Mouse (Mus musculus) kidney, adult 2 months (tissue): ENCODE data around the gene Cep63.

Source experiments
- CTCF ChIP-seq: fragments of 200-500 bp; conservative IDR thresholded peaks from 2 replicates; pipeline ENCODE4 v1.5.1; 2011; ENCODE audit warnings: low read depth, mild to moderate bottlenecking, control low read depth, low read length, moderate library complexity, mixed read lengths; ENCODE audit not compliant: insufficient read depth, insufficient read length
- POLR2A ChIP-seq: fragments of 200-500 bp; IDR thresholded peaks from one replicate; pipeline ENCODE4 v1.6.1; 2011; ENCODE audit warnings: low read depth, low read length, control low read depth

DNA sequence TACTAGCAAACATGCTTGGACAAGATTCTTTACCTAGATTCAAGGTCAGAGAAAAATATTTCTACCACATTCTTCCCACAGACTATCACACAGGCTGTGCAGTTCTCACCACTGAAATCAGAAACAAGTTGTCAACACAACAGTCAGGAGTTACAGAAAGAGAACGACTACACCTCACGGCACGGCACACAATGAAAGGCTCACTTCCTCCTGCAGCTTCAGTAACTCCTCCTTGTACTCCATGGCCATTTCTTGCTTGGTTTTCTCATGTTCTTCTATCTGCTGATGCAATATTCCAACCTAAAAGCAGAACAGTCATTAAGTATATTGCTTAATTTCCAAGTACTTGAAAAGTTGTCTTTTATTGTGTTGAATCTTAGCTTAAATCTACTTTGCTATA, 11.3 kb downstream of the Cep63 start:
- no peak for TF ChIP-seq CTCF
- no peak for TF ChIP-seq POLR2A
